ENCODE assay signal across 17 mouse cellular contexts in genomic region chr6:30615741-30616140, GRCm38 (mm10). TPM values are rescaled to one million over a fixed set of nuclear protein-coding genes. Genes with fewer than 3 reads are reported as not detected.
DNase-seq lines count a peak whose midpoint lies in the region; ATAC-seq lines count a peak whose summit lies in the region.
"Had no signal": no experiment of that assay in that cellular context is flagged by ENCODE, and none has a peak within 500 bp of the region (broad histone marks: within the 10 kb centered on the region; RNA-seq: fewer than 3 reads in every experiment).

No protein-coding gene starts in this region.

- H3K4me1 ChIP-seq in hindbrain, embryonic 10.5 days (replicated peaks) = peaks cover 97% of the 10 kb centered on the region
- peaks cover 50% of the 10 kb centered on the region for H3K4me1 ChIP-seq in hindbrain, embryonic 13.5 days (replicated peaks)
- H3K4me1 ChIP-seq in neural tube, embryonic 11.5 days (ENCODE audit: control insufficient read depth, insufficient read depth, low read length) = peaks cover 43% of the 10 kb centered on the region
- H3K4me1 ChIP-seq in limb, embryonic 10.5 days = peaks cover 88% of the 10 kb centered on the region

- no peak overlapping the region for H3K4me2 ChIP-seq in hindbrain, embryonic 13.5 days
- H3K4me2 ChIP-seq in neural tube, embryonic 11.5 days (ENCODE audit: low read depth) = no peak overlapping the region
- H3K4me2 ChIP-seq: hindbrain, embryonic 15.5 days; liver, embryonic 12.5 days; lung, embryonic 15.5 days had no signal

- H3K9me3 ChIP-seq in hindbrain, embryonic 10.5 days = no peaks in the 10 kb centered on the region
- H3K9me3 ChIP-seq in hindbrain, embryonic 13.5 days = no peaks in the 10 kb centered on the region
- H3K9me3 ChIP-seq in neural tube, embryonic 11.5 days (ENCODE audit: control insufficient read depth, low read length) = no peaks in the 10 kb centered on the region
- H3K9me3 ChIP-seq in limb, embryonic 10.5 days (replicated peaks) = no peaks in the 10 kb centered on the region
- H3K9me3 ChIP-seq: heart, embryonic 15.5 days; hindbrain, embryonic 15.5 days; liver, embryonic 12.5 days; lung, embryonic 15.5 days; megakaryocyte, embryonic 14.5 days had no signal

- WGBS in hindbrain, embryonic 10.5 days = 20% methylated on average over 4 of the region's 4 CpGs
- WGBS in hindbrain, embryonic 13.5 days = 27% methylated on average over 4 of the region's 4 CpGs
- 17% methylated on average over 4 of the region's 4 CpGs for WGBS in neural tube, embryonic 11.5 days
- 16% methylated on average over 4 of the region's 4 CpGs for WGBS in limb, embryonic 10.5 days

- no peaks in the 10 kb centered on the region for H3K36me3 ChIP-seq in hindbrain, embryonic 10.5 days
- H3K36me3 ChIP-seq in hindbrain, embryonic 13.5 days = no peaks in the 10 kb centered on the region
- no peaks in the 10 kb centered on the region for H3K36me3 ChIP-seq in neural tube, embryonic 11.5 days (ENCODE audit: control insufficient read depth, insufficient read depth, low read length)
- H3K36me3 ChIP-seq in limb, embryonic 10.5 days = no peaks in the 10 kb centered on the region
- H3K36me3 ChIP-seq: heart, embryonic 15.5 days; hindbrain, embryonic 15.5 days; liver, embryonic 12.5 days; lung, embryonic 15.5 days had no signal

- H3K9ac ChIP-seq in hindbrain, embryonic 13.5 days = no peak overlapping the region
- no peak overlapping the region for H3K9ac ChIP-seq in neural tube, embryonic 11.5 days (ENCODE audit: low read length)
- H3K9ac ChIP-seq: heart, embryonic 15.5 days; hindbrain, embryonic 15.5 days; liver, embryonic 12.5 days; lung, embryonic 15.5 days had no signal

- no peak for ATAC-seq in hindbrain, embryonic 13.5 days (ENCODE audit: low FRiP score)
- ATAC-seq in neural tube, embryonic 11.5 days (ENCODE audit: insufficient read depth, low FRiP score, low TSS enrichment) = no peak
- ATAC-seq in frontal cortex, adult (ENCODE audit: low TSS enrichment) = no peak
- ATAC-seq: liver, embryonic 12.5 days had no signal

- no peaks in the 10 kb centered on the region for H3K27me3 ChIP-seq in hindbrain, embryonic 10.5 days (ENCODE audit: insufficient read depth, poor library complexity, severe bottlenecking)
- 0 out of 2 replicates have a peak, but pooled peaks cover 3% of the 10 kb centered on the region for H3K27me3 ChIP-seq in hindbrain, embryonic 13.5 days
- no peaks in the 10 kb centered on the region for H3K27me3 ChIP-seq in neural tube, embryonic 11.5 days (ENCODE audit: control insufficient read depth, insufficient read depth, low read length)
- H3K27me3 ChIP-seq in limb, embryonic 10.5 days (ENCODE audit: low read depth, poor library complexity, severe bottlenecking) = no peaks in the 10 kb centered on the region
- H3K27me3 ChIP-seq: heart, embryonic 15.5 days; hindbrain, embryonic 15.5 days; lung, embryonic 15.5 days had no signal

- peak overlapping the region; percentile 93 for H3K27ac ChIP-seq in hindbrain, embryonic 10.5 days
- no peak overlapping the region for H3K27ac ChIP-seq in hindbrain, embryonic 13.5 days
- H3K27ac ChIP-seq in neural tube, embryonic 11.5 days (ENCODE audit: low read depth, low read length) = peak overlapping the region; percentile 83
- peak overlapping the region; percentile 91 for H3K27ac ChIP-seq in limb, embryonic 10.5 days
- H3K27ac ChIP-seq: liver, embryonic 12.5 days; lung, embryonic 15.5 days had no signal

- DNase-seq in hindbrain, embryonic 10.5 days (ENCODE audit: low spot score) = no peak
- no peak for DNase-seq in neural tube, embryonic 11.5 days (ENCODE audit: low spot score)
- DNase-seq in neural tube, embryonic 10.5 days (ENCODE audit: extremely low spot score, low spot score) = no peak
- DNase-seq in limb, embryonic 10.5 days (ENCODE audit: low spot score) = no peak
- no peak for DNase-seq in spleen, postnatal 4 days (ENCODE audit: low spot score in 2 of 2)
- DNase-seq: B cell, adult 2 months; cerebellum, adult 18-20 months; kidney, adult 8-10 months; thymus, postnatal 36 days had no signal

- peak overlapping the region; percentile 45; the same call in 1 of the 2 replicates for H3K4me3 ChIP-seq in hindbrain, embryonic 10.5 days
- no peak overlapping the region for H3K4me3 ChIP-seq in hindbrain, embryonic 13.5 days
- H3K4me3 ChIP-seq in neural tube, embryonic 11.5 days (ENCODE audit: low read depth, low read length) = no peak overlapping the region
- H3K4me3 ChIP-seq in limb, embryonic 10.5 days = peak overlapping the region; percentile 40
- H3K4me3 ChIP-seq: heart, embryonic 15.5 days; hindbrain, embryonic 15.5 days; liver, embryonic 12.5 days; lung, embryonic 15.5 days; megakaryocyte, embryonic 14.5 days had no signal

RNA-seq across cellular contexts. Expression of gene Cpa5, which starts 4.9 kb away (rescaled TPM):
- 0.08 and 0.44 TPM in 2 replicates for polyA plus RNA-seq in hindbrain, embryonic 10.5 days (2016; fragmentation: Nextera tagmentation; extraction: Ambion mirVana)
- polyA plus RNA-seq in hindbrain, embryonic 13.5 days (2015; fragmentation: Nextera tagmentation; extraction: Ambion mirVana) = not detected in 2 replicates
- polyA plus RNA-seq in neural tube, embryonic 11.5 days (2014; fragmentation: Nextera tagmentation; extraction: Ambion mirVana) = 0.50 TPM in 1 of 2 replicates, not detected in the other
- polyA plus RNA-seq in limb, embryonic 10.5 days (2016; fragmentation: Nextera tagmentation; extraction: Ambion mirVana) = 0.23 and 0.35 TPM in 2 replicates
- polyA plus RNA-seq: hindbrain, embryonic 15.5 days; liver, embryonic 12.5 days; lung, embryonic 15.5 days had no signal

RNA-seq across cellular contexts. Expression of gene Cpa1, which starts 23.3 kb away (rescaled TPM):
- polyA plus RNA-seq in hindbrain, embryonic 10.5 days (2016; fragmentation: Nextera tagmentation; extraction: Ambion mirVana) = 0.14 and 0.16 TPM in 2 replicates
- polyA plus RNA-seq in hindbrain, embryonic 13.5 days (2015; fragmentation: Nextera tagmentation; extraction: Ambion mirVana) = 0.71 and 1.1 TPM in 2 replicates
- 0.35 TPM in 1 of 2 replicates, not detected in the other for polyA plus RNA-seq in neural tube, embryonic 11.5 days (2014; fragmentation: Nextera tagmentation; extraction: Ambion mirVana)
- 0.38 TPM in 2 replicates for polyA plus RNA-seq in limb, embryonic 10.5 days (2016; fragmentation: Nextera tagmentation; extraction: Ambion mirVana)

RNA-seq across cellular contexts. Expression of gene Cpa4, which starts 47.6 kb away (rescaled TPM):
- 1.4 and 2.5 TPM in 2 replicates for polyA plus RNA-seq in hindbrain, embryonic 10.5 days (2016; fragmentation: Nextera tagmentation; extraction: Ambion mirVana)
- polyA plus RNA-seq in hindbrain, embryonic 13.5 days (2015; fragmentation: Nextera tagmentation; extraction: Ambion mirVana) = 1.4 and 1.5 TPM in 2 replicates
- polyA plus RNA-seq in neural tube, embryonic 11.5 days (2014; fragmentation: Nextera tagmentation; extraction: Ambion mirVana) = 2.1 and 3.6 TPM in 2 replicates
- polyA plus RNA-seq in limb, embryonic 10.5 days (2016; fragmentation: Nextera tagmentation; extraction: Ambion mirVana) = 1.1 and 1.4 TPM in 2 replicates
- polyA plus RNA-seq: testis, adult 2 months had no signal

Comparison
In these comparisons a context has a peak if more than half of its experiments do, and no peak if none do; other contexts are left out.
1. H3K4me3 ChIP-seq: peak in hindbrain, embryonic 10.5 days (single experiment) and limb, embryonic 10.5 days (single experiment); none in hindbrain, embryonic 13.5 days (single experiment) and neural tube, embryonic 11.5 days (single experiment).